Mouse (Mus musculus) lung, adult 2 months (tissue): Measurements from ENCODE around the gene Exosc9.

Experiments used
- CTCF ChIP-seq: fragments of 200-500 bp; IDR thresholded peaks from 2 replicates; pipeline ENCODE4 v1.5.1; 2011; ENCODE audit warnings: mild to moderate bottlenecking, low read length, control low read depth; ENCODE audit not compliant: insufficient read depth
- POLR2A ChIP-seq: fragments of 200-500 bp; IDR thresholded peaks from 2 replicates; pipeline ENCODE4 v1.6.1; 2011; ENCODE audit warnings: low read depth, mild to moderate bottlenecking, control low read depth, low read length, borderline replicate concordance; ENCODE audit errors: extremely low read depth

DNA sequence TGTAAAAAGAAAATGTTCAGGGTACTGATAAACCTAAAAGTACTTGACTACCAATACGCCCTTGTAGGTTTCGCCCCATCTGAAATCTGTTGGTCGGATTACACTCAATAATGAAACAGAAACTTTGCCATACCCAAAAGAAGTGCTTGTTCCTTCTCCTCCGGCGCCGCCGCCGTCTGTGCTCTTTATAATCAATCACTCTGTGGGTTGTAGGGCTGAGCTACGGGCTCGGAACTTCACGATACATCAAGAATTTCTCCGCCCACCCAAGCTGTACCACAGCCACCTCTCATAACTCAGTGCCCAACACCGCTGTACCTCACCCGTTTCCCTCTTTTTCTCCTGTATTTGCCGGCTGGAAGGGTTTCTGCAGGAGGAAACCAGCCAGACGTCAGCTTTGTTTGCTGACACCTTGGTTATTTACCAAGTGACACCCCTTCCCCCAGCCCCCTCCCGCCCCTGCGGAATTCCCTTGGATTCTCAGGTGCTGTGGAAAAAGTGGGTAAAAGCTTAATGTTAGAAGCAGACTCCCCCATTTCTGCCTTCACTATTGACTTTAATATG is 20.3 kb upstream of the Exosc9 start:
- TF ChIP-seq CTCF (no peak), POLR2A (no peak)
